Mouse (Mus musculus): ENCODE results near the gene Ankrd13a. TPM values are rescaled to one million over a fixed set of nuclear protein-coding genes. Genes with fewer than 3 reads are reported as not detected.

Gene Ankrd13a
- total RNA-seq (2021), result 10 to 100 TPM; 41.7 to 42.3 TPM
- long read RNA-seq, experiment 1, transcript Ankrd13a-201 (15 exons, 3,717 nt), result major isoform, 30 of 43 reads
- long read RNA-seq, experiment 1, partial matches to known transcripts, result 1 of 43 reads
- long read RNA-seq, experiment 1, other reads (novel, unspliced or antisense), result 11 of 43 reads
- long read RNA-seq, experiment 2, transcript Ankrd13a-201 (15 exons, 3,717 nt), result major isoform, 29 of 36 reads
- long read RNA-seq, experiment 2, partial matches to known transcripts, result 1 of 36 reads
- long read RNA-seq, experiment 2, other reads (novel, unspliced or antisense), result 6 of 36 reads

- peak; percentile 93 to 94 for DNase-seq (ENCODE audit: low spot score in 2 of 2)
Measured at GRCm38 (mm10) chr5:114774403-114775051, at the start of gene Ankrd13a. Gene Ankrd13a, plus strand, starts transcription at chr5:114774677.

GRCm38 (mm10) chr5:114728160-114728559, 46.3 kb upstream of the Ankrd13a start:
- no peak for DNase-seq (ENCODE audit: low spot score in 2 of 2)

GRCm38 (mm10) chr5:114730129-114730528, 44.3 kb upstream of the Ankrd13a start:
- DNase-seq (ENCODE audit: low spot score in 2 of 2), result no peak

- DNase-seq (ENCODE audit: low spot score in 2 of 2), result no peak
Measured at GRCm38 (mm10) chr5:114731498-114731897, 43.0 kb upstream of the Ankrd13a start.

GRCm38 (mm10) chr5:114731969-114732368, 42.5 kb upstream of the Ankrd13a start:
- DNase-seq (ENCODE audit: low spot score in 2 of 2), result no peak

GRCm38 (mm10) chr5:114733606-114734005, 40.9 kb upstream of the Ankrd13a start:
- DNase-seq (ENCODE audit: low spot score in 2 of 2), result no peak

- no peak for DNase-seq (ENCODE audit: low spot score in 2 of 2)
Measured at GRCm38 (mm10) chr5:114737090-114737887, 37.2 kb upstream of the Ankrd13a start.

GRCm38 (mm10) chr5:114738707-114739241, 35.7 kb upstream of the Ankrd13a start:
- DNase-seq (ENCODE audit: low spot score in 2 of 2), result no peak

- DNase-seq (ENCODE audit: low spot score in 2 of 2), result no peak
Measured at GRCm38 (mm10) chr5:114740595-114740994, 33.9 kb upstream of the Ankrd13a start.

GRCm38 (mm10) chr5:114742572-114742971, 31.9 kb upstream of the Ankrd13a start:
- DNase-seq (ENCODE audit: low spot score in 2 of 2), result no peak

- DNase-seq (ENCODE audit: low spot score in 2 of 2), result peak; percentile 65 to 72
Measured at GRCm38 (mm10) chr5:114742998-114743696, 31.3 kb upstream of the Ankrd13a start.

GRCm38 (mm10) chr5:114743697-114744090, 30.8 kb upstream of the Ankrd13a start:
- no peak for DNase-seq (ENCODE audit: low spot score in 2 of 2)

GRCm38 (mm10) chr5:114745581-114745980, 28.9 kb upstream of the Ankrd13a start:
- DNase-seq (ENCODE audit: low spot score in 2 of 2), result no peak

GRCm38 (mm10) chr5:114746886-114747285, 27.6 kb upstream of the Ankrd13a start:
- DNase-seq (ENCODE audit: low spot score in 2 of 2), result no peak

- DNase-seq (ENCODE audit: low spot score in 2 of 2), result no peak
Measured at GRCm38 (mm10) chr5:114747521-114747920, 27.0 kb upstream of the Ankrd13a start.

- DNase-seq (ENCODE audit: low spot score in 2 of 2), result no peak
Measured at GRCm38 (mm10) chr5:114750325-114750724, 24.2 kb upstream of the Ankrd13a start.

GRCm38 (mm10) chr5:114752397-114752796, 22.1 kb upstream of the Ankrd13a start:
- DNase-seq (ENCODE audit: low spot score in 2 of 2), result no peak

- DNase-seq (ENCODE audit: low spot score in 2 of 2), result peak; percentile 53 to 67
Measured at GRCm38 (mm10) chr5:114753384-114753783, 21.1 kb upstream of the Ankrd13a start.

- no peak for DNase-seq (ENCODE audit: low spot score in 2 of 2)
Measured at GRCm38 (mm10) chr5:114759536-114760090, 14.9 kb upstream of the Ankrd13a start.

GRCm38 (mm10) chr5:114761980-114762379, 12.5 kb upstream of the Ankrd13a start:
- DNase-seq (ENCODE audit: low spot score in 2 of 2), result no peak
